ENCODE assay signal across 22 mouse cellular contexts in the genomic region with DNA sequence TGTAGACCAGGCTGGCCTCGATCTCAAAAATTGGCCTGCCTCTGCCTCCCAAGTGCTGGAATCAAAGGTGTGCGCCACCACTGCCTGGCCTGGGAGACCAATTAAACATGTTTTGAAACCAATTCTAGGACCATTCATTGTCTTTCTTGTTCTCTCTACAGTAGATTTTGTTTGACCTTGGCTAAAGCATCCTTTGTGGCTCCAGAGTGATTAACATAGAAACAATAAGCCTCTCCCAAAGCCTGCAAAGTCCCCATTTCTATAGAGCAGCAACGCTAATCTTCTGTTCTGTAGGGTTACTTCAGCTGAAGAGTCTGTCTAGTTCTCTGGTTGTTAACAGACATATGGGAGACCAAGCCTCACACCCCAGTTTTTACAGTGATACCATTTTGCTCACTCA. TPM values are rescaled to one million over a fixed set of nuclear protein-coding genes. Genes with fewer than 3 reads are reported as not detected.
"Had no signal": no experiment of that assay in that cellular context is flagged by ENCODE, and none has a peak within 500 bp of the region (broad histone marks: within the 10 kb centered on the region; RNA-seq: fewer than 3 reads in every experiment).

No protein-coding gene starts in this region.

- H3K4me3 ChIP-seq: liver, embryonic 15.5 days; lung, embryonic 15.5 days; midbrain, embryonic 10.5 days; midbrain, embryonic 12.5 days; neural tube, embryonic 12.5 days had no signal

- H3K9me3 ChIP-seq: liver, embryonic 15.5 days; lung, embryonic 15.5 days; midbrain, embryonic 12.5 days; neural tube, embryonic 12.5 days had no signal

- H3K36me3 ChIP-seq: lung, embryonic 15.5 days; midbrain, embryonic 12.5 days; neural tube, embryonic 12.5 days had no signal

- ATAC-seq: liver, postnatal 0 days; lung, postnatal 0 days had no signal

- H3K27me3 ChIP-seq: liver, embryonic 15.5 days; lung, embryonic 15.5 days; midbrain, embryonic 12.5 days; neural tube, embryonic 12.5 days had no signal

- H3K4me2 ChIP-seq: liver, embryonic 15.5 days; lung, embryonic 15.5 days; midbrain, embryonic 12.5 days; neural tube, embryonic 12.5 days had no signal

- H3K9ac ChIP-seq: liver, embryonic 15.5 days; liver, postnatal 0 days; lung, embryonic 15.5 days; midbrain, embryonic 12.5 days; neural tube, embryonic 12.5 days had no signal

- H3K4me1 ChIP-seq: lung, embryonic 15.5 days; midbrain, embryonic 12.5 days had no signal

- DNase-seq: liver, postnatal 0 days; lung, adult 2 months; lung, postnatal 4 days; midbrain, embryonic 14.5 days; right cerebral cortex, postnatal 14 days; spleen, adult 18-20 months; thymus, adult 2 months; thymus, postnatal 25 days; thymus, postnatal 4 days had no signal

- H3K27ac ChIP-seq: liver, embryonic 15.5 days; lung, embryonic 15.5 days; midbrain, embryonic 10.5 days; midbrain, embryonic 12.5 days; neural tube, embryonic 12.5 days had no signal

RNA-seq across cellular contexts. Expression of gene Ldhd, which starts 20.5 kb away (rescaled TPM):
- total RNA-seq: monocyte, adult 5-6 weeks; neutrophil, adult 5-6 weeks had no signal

RNA-seq across cellular contexts. Expression of gene Ctrb1, which starts 40.2 kb away (rescaled TPM):
- total RNA-seq: megakaryocyte, adult 5-6 weeks; megakaryocyte-erythroid progenitor cell, adult 5-6 weeks; midbrain, postnatal 0 days; monocyte, adult 5-6 weeks; neutrophil, adult 5-6 weeks had no signal
- polyA plus RNA-seq: lung, postnatal 0 days; midbrain, embryonic 10.5 days; midbrain, embryonic 12.5 days; midbrain, embryonic 14.5 days; midbrain, postnatal 0 days; neural tube, embryonic 12.5 days; neural tube, embryonic 14.5 days; stomach, embryonic 14.5 days had no signal
